Mouse (Mus musculus): ENCODE measurements at regions not wholly inside any gene's neighbourhood (a gene's known extent, or its start where the extent isn't known, plus 50 kb on each side); places are given as distances from the start of the nearest gene placed in this dataset.
"Not testable (repeated sequence)": the region's sequence is repeated elsewhere in the genome, so short reads cannot be mapped to it uniquely, and the experiment has no call there.

DNA sequence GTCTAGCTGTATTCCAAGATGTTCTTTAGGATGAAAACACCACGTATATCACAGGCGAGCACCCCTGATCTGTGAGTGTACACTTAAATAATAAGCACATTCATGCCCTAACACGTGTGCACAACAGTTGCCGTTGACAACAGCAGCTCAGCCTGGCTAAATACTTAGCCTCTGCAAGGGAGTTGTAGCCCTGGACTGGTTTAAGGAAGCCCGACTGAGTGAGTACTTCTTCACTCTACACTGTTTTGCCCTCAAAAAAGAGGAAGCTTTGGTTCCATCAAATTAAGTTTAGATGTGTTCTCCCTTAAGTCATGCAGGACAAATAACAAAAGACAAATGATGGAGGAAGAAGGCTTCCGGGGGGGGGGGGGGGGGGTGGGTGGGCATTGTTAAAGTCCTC is 208.0 kb upstream of the Rhobtb1 start:
- ATAC-seq (replicated peaks; ENCODE audit: low read depth, poor library complexity, severe bottlenecking), result peak; percentile 60

DNA sequence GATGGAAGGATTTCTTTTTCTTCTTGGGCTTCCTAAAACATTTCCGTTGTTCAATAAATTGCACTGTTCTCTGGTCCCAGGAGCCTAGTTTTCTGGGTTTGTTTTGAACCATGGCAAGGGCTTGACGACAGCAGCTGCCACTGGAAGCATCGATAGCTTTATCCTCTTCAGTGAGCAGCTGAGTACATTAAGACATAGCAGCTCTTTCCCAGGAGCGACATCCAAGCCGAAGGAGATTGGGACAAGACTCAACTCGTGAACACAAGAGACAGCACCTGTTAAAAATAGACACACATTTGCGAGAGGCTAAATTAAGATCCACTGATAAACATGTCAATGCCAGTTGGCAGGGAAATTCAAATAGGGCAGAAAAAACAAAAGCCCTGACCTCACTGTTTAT is 194.7 kb upstream of the Rhobtb1 start:
- ATAC-seq (replicated peaks; ENCODE audit: low read depth, poor library complexity, severe bottlenecking), result no peak

DNA sequence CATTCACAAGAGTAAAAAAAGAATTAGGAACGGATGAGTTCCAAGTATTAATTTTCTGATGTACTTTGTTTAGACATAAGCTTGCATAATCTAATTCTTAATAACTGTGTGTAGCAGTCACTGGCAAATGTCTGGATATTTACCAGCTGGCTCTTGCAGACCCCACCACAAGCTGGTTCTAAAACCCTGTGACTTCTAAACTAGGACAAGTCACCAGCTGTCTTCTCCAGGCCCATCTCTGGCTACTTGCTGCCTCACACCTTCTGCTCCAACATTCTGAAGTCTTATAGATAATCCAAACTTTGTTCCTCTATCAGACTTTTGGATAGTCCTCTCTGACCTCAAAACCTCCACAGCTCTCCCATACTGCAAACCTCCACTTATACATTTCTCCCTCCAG is 189.9 kb upstream of the Rhobtb1 start:
- no peak for ATAC-seq (replicated peaks; ENCODE audit: low read depth, poor library complexity, severe bottlenecking)

DNA sequence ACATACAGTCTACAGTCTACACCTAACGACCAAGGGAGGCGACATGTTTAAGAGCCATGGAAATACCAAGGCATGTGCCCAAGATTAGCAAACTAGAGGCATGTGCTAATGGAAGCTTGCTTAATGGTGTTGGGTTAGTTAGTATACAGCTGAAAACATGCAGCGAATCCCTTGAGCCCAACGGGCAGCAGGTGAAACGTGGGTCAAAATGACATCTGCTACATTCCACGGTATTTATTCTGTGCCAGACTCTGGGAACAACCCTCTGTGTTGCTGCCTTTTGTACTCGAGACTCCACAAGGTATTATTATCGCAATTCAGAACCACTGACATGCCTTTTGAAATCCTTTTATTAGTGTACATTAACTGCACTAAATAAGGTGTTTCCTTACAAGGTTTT is 188.1 kb upstream of the Rhobtb1 start:
- ATAC-seq (replicated peaks; ENCODE audit: low read depth, poor library complexity, severe bottlenecking), result no peak

DNA sequence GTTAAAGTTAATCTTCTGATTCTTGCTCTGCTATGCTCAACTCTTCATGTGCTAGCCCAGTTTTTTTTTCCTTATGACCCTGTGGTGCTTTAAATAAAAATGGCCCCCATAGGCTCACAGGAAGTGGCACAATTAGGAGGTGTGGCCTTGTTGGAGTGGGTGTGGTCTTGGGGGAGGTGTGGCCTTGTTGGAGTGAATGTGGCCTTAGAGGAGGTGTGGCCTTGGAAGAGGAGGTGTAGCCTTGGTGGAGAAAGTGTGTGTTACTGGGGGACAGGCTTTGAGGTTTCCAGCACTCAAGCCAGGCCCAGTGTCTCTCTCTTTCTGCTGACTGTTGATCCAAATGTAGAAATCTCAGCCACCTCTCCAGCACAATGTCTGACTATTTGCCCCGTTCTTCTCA is 186.0 kb upstream of the Rhobtb1 start:
- ATAC-seq (replicated peaks; ENCODE audit: low read depth, poor library complexity, severe bottlenecking), result no peak

DNA sequence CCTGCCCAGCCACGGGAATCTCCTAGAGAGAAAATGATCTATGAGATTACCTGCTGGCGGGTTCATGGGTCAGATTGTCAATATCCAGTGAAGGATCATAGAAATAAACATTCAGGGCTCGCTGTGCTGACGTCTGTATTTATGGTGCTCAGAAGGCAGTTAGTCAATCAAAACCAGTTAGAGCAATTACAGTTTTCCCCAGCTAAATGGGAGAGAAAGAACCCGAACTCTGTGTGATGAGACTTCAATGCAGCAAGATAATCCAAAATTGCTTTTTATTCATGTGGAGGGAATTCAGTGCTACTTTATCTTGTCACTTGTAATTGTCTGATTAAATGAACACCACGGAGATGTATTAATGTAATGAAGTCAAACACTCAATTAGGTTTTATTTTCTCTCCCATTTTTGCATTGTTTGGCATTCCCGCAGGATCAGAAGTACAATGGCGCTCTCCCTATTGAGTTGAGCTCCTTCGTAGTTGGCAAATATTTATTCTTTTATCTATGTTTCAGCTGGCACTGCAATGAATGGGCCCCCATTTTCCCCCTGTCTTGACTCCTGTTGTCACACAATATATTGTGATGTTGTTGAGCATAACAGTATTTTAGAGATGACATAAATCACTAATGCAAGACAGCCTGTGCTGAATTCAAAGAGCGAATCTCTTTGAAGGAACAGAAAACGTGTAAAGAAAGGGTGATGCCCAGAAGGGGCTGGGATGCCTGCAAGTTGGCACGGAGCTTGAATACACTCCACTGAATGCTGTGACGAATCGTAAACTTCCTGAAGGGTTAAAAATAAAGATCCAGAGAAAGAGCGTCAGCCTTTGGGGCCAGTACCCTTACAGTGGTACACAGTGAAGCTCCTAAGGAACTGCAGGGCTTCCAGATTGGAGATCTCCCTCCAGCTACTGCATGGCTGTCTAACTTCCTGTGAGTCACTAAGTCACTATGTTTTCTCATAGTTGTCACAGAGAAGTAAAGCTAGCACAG is 183.0 kb upstream of the Rhobtb1 start:
- no peak for ATAC-seq (replicated peaks; ENCODE audit: low read depth, poor library complexity, severe bottlenecking)

DNA sequence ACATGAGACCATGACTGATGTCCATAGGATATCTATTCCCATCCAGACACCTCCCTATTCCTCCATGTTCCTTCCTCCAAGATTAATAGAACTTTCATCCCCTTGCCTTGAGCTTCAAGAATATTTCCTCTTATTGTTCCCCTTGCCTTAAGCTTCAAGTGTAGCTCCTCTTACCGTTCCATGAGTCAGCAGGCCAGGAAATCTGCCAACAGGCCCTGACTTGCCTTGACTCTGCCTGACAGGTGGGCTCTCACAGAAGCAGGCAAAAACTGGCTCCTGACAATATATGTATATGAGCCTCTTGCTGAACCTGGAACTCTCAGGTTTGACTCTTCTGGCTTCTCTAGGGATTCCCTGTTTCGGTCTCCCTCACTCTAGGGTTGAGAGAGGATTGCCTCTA is 180.7 kb upstream of the Rhobtb1 start:
- no peak for ATAC-seq (replicated peaks; ENCODE audit: low read depth, poor library complexity, severe bottlenecking)

DNA sequence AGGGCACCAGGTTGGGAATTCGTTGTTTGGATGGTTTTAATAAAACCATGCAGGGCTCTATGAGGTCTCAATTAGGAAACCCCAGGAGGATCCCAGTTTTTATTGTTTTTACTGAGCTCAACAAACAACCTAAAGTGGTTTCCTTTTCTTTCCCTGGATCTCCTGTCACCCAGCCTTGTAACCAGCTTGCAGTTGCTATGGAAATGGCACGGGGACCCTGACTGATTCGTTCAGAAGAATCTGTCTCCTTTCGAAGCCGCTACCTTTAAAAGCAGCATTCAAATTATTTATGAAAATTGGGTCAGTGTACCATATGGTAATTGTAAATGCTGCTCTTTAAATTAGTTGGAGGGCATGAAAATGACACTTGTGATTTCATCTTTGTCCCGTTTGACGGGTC is 176.5 kb upstream of the Rhobtb1 start:
- no peak for ATAC-seq (replicated peaks; ENCODE audit: low read depth, poor library complexity, severe bottlenecking)

DNA sequence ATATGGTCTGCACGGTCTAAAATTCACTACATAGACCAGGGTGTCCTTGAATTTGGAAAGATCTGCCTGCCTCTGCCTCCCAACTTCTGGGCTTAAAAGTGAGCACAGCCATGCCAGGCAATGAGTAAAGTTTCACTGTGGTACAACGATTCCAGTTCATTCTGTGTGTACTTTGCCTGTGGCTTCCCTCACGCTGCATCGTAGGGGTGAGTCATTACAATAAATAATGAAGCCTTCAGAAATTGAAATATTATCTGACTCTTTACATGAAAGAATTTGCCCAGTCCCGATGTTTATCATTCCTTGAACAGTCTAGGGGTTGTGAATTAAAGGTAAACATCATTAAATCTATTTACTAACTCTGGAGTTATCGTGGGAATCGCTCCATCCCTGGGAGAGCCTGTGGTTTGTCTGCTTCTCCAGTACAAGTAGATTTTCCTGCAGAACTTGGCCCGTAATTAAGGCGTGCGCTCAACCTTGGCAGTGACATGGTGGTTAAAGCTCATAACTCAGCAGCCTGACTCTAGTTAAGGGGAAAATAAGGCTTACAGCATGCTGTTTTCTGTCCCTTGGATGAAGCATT is 174.7 kb upstream of the Rhobtb1 start:
- no peak for ATAC-seq (replicated peaks; ENCODE audit: low read depth, poor library complexity, severe bottlenecking)

DNA sequence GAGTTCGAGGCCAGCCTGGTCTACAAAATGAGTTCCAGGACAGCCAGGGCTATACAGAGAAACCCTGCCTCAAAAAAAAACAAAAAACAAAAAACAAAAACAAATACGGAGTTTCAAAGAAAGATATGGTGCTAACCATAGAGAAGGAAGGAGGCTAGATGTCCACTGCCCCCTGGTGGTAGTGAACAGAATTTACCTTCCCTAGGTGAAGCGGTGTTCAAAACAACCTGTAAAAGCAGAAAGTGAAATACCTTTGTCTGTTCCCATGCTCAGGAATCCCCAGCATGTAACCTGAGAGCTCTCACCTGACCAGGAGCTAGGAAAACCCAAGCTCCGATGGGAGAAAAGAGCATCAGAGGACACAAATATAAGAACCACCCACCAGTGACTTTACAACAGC is 173.1 kb upstream of the Rhobtb1 start:
- no peak; the same call in 1 of the 2 replicates for ATAC-seq (replicated peaks; ENCODE audit: low read depth, poor library complexity, severe bottlenecking)

DNA sequence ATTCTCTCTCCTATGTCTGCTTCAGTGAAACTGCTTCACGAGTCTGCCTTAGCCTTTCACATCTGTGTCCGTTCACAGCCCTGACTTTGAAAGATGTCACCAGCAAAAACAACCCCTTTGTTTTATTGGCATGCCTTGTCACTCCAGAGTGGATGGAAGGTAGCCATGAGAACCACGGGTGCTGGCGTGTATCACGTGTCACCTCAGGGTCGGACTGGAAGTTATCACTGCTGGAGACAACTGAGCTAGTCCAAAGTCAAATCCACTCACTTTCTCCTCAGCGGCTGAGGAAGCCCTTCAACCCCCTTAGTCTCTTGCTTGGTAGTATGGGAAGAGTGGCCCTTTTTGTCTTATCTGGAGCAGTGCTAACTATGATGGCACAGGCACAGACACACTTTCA is 171.3 kb upstream of the Rhobtb1 start:
- ATAC-seq (replicated peaks; ENCODE audit: low read depth, poor library complexity, severe bottlenecking), result no peak

DNA sequence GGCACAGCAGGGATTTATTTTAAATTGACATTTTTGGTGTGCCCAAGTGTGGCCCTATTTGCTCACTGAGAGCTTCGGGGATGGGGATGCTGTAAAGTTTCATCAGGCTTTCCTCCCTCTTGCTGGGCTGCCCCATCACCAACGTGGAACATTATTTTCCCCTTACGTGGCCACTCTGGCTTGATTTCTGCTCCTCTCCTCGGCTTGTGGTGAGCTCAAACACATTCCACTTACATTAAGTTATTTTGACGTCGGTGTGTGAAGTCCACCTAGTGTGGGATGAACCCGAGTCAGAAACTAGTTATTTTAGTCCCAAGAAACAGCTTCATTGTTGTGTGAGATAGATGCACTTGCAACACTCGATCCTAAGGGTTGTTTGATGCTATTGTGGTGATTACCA is 168.9 kb upstream of the Rhobtb1 start:
- no peak for ATAC-seq (replicated peaks; ENCODE audit: low read depth, poor library complexity, severe bottlenecking)

DNA sequence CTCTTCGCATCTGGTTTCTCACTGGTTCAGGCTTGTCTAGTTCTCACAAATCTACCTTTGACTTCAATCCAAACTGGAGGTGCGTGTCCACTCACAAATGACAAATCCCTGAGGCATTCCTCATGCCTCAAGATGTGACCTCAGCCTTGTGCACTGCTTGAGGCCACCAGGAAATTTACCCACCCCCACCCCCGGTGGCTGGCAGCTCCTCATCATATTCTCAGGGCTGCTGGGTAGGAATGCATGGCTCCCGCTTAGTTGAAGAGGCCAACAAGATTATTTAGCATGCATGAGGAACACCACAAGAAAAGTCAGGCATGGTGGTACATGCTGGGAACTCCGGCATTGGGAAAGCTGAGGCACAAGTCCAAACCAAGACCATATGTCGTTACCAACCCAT is 160.7 kb upstream of the Rhobtb1 start:
- ATAC-seq (replicated peaks; ENCODE audit: low read depth, poor library complexity, severe bottlenecking), result no peak

DNA sequence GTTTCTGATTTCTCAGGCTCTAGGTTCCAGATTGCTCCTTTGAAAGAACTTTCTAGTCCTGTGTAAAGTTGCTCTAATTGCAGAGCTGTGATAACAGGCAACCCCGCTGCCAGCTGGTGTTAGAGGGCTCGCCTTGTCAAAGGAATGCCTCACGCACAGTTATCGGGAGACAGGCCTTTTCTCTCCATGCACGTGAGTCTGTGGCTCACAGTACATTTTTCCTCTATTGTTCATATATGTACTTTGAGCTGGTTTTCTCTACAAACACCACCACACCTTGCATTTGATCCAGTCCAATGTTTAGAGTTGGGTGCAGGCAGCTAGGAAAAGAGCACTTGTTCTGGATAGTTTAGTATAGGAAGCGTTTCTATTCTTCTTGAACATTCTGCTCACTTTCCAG is 151.6 kb upstream of the Rhobtb1 start:
- no peak for ATAC-seq (replicated peaks; ENCODE audit: low read depth, poor library complexity, severe bottlenecking)

DNA sequence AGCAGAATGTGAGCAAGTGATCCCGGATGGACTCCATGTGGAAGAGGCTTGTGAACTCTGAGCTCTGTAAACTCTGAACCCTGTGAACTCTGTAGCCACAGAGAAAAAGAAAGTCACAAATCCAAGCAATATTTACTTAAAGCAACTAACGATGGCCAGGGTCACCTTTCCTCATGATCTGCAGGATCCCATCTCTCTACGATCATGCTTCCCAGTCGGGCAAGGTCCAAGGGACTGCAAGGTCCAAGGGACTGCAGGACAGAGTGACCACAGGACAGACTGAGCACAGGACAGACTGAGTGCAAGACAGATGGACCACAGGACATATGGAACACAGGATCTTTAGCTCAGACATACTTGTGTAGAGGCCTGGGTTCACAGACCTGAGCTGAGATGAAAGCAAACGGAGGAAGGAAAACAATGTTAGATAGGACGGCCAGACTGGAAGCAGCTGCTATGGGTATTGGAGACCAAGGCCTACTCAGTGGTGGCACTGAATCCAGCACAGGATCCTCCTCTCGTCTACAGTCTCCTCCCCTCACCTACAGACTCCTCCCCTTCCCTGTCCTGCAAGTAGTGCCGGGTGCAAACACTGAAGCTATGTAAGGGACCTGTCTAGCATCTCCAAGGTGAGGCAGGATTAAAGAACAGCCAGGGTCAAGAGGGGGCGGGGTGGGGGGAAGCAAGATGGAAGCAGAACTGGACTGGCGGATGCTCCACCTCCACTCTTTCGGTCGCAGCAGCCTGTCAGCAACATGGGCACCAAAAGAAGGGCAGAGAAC is 149.4 kb upstream of the Rhobtb1 start:
- ATAC-seq (replicated peaks; ENCODE audit: low read depth, poor library complexity, severe bottlenecking), result no peak

DNA sequence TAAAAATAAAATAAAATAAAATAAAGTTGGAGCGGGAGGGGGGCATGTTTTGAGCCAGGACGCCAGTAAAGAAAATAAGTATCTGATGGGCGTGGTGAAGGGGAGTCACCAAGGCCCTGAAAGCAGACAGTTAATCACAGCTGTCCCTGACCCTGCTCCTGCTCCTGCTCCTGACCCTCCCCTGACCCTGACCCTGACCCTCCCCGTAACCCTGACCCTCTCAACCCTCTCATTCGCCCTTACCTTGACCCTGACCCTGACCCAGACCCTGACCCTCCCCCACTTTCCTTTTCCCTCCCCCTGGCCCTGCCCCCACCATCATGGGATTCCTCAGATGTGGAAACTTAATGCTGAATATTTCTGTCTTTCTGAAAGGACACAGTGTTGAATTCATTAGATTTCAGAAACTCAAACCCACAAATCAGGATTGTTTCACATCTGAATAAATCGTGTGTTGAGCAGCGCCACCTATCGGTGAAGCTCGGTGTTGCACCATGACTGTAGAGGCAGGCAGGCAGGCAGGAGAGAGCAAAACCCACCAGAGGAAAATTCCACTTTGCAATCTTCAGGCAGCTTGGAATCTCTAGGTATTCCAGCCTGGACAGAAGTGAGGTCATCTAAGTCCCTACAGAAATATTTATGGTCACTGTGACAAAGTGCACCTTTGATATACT is 145.9 kb upstream of the Rhobtb1 start:
- ATAC-seq (replicated peaks; ENCODE audit: low read depth, poor library complexity, severe bottlenecking), result peak; percentile 65; the same call in 1 of the 2 replicates

DNA sequence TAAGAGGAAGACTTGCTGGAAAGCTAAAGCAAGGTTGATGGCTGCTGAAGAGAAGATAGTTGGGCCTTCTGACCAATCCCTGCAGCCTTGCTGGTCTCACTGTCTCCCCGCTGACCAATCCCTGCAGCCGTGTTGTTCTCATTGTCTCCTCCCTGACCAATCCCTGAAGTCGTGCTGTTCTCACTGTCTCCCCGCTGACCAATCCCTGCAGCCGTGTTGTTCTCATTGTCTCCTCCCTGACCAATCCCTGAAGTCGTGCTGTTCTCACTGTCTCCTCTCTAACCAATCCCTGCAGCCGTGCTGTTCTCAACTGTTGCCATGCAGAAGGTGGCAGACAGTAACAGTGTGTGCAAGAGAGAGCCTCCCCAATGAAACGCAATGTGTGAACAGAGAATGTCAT is 142.6 kb upstream of the Rhobtb1 start:
- ATAC-seq (replicated peaks; ENCODE audit: low read depth, poor library complexity, severe bottlenecking), result not testable (repeated sequence)

DNA sequence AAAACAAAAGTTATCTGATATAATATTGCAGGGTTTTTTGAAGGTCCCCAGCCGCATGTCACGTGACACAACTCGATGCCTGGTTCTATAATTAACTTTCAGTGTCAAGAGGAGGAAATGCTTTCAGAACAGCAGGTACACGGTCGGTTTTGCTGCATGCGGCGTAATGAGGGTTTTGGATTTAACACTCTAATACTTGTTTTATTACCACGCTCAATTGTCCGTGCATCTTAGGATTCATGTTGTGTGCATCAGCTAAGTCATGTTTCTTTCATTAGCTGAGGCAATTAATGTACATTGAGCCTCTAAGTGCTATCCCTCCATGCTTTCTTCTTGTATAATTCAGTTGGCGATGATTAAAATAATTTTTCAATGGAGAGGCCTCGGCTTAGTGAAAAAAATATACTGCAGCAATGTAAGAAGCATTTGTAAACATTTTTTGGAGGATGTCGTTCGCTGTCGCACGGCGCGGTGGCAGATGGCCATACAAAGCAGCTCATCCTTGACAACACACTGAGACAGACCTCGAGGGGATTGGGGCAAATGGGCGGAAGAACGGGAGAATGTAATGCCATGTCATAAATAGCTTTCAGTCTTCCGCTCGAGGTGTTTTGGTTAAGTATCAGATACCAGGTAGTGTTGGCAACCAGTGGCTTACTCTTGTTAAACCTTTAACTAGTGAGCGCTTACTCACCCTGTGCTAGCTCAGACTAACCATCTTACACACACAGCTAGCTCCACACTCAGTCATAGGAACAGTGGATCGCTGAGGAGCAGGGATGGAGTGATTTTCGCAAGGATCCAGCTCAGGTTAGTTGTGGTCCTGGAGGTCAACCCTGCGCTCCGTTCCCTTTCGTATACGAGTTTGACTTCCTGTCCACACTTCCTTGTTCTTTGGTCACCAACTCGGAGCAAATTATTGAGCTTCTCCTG is 130.2 kb upstream of the Rhobtb1 start:
- ATAC-seq (replicated peaks; ENCODE audit: low read depth, poor library complexity, severe bottlenecking), result no peak

DNA sequence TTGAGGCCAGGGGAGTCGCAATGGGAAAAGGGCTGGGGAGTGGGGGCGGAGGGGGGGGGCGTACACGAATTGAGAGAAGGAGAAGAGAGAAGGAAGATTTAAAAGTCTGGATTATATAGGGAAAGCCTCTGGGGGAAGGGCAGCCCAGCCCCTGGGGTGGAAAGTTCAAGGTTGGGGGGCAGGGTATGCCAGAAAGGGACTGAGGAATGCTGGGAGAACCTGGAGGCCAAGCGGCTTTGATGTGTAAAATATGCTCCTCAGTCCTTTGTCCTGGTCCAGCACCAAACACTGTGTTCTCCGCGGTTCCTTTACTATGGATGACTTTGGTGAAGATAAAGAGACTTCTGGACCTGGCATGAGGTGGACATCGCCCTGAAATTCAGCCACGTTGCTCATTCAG is 117.8 kb upstream of the Rhobtb1 start:
- no peak for ATAC-seq (replicated peaks; ENCODE audit: low read depth, poor library complexity, severe bottlenecking)
